Mouse (Mus musculus): ENCODE measurements around the gene Osbpl10. TPM values are rescaled to one million over a fixed set of nuclear protein-coding genes. Genes with fewer than 3 reads are reported as not detected.

Osbpl10 gene
- polyA plus RNA-seq, 1 experiment = 7.0 TPM

DNA sequence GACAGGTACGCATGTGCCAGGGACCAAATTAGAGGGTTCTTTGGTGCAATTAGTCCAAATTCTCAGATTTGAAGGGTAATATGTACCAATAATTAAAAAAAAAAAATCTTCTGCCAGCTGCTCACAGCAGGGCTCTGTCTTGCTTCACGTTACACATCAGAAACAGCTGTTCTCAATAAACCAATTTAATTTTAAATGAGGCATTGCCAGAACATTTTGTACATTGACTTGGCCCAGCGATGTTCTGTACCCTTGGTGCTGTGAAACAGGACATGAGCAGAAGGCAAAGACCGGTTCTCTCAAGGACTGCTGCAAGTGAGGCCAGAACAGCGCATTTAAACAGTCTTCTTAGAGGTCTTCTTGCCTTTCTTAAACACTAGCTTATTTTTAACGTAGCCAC is 265.3 kb downstream of the Osbpl10 start:
- no peak for TF ChIP-seq CTCF (conservative IDR thresholded peaks at IDR 0.05; ENCODE audit: insufficient read depth, insufficient read length, low read depth, low read length)
- no peak for TF ChIP-seq POLR2A (IDR thresholded peaks at IDR 0.05; ENCODE audit: low read depth, low read length)
- peaks cover 3% of the 10 kb centered on the region; the same call in 1 of the 2 replicates for H3K36me3 ChIP-seq (ENCODE audit: control insufficient read depth, insufficient read depth, low read length)
- H3K27ac ChIP-seq (ENCODE audit: insufficient read depth, low read depth, low read length) = no peak overlapping the region
- no peak for DNase-seq
- no peak overlapping the region for H3K4me3 ChIP-seq (ENCODE audit: insufficient read depth, low read depth, low read length)
- H3K27me3 ChIP-seq (replicated peaks; ENCODE audit: control insufficient read depth, insufficient read depth, low read length) = no peaks in the 10 kb centered on the region
- no peaks in the 10 kb centered on the region for H3K4me1 ChIP-seq (ENCODE audit: control insufficient read depth, insufficient read depth, low read length)
- WGBS = 89% methylated on average over 6 of the region's 6 CpGs

DNA sequence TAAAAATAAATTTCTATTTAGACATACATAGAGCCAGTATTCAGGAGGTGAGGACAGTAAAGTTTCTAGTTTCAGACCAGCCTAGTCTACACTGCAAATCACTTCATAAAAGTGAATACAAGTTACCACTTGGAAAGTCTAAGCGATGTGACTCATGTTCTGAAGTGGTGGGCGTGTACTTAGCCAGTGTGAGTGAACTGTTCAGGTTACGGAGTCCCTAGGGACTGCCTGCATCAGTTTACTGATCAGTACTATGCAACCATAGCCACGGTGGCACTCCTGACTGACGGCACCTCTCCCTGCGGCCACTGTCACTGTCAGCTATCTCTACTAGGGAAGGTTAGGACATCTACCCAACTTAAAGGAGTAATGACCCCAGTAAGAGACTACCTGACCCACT is 266.7 kb downstream of the Osbpl10 start:
- Histone ChIP-seq H3K36me3 (ENCODE audit: control insufficient read depth, insufficient read depth, low read length) (peaks cover 3% of the 10 kb centered on the region; the same call in 1 of the 2 replicates), H3K27me3 (replicated peaks; ENCODE audit: control insufficient read depth, insufficient read depth, low read length) (no peaks in the 10 kb centered on the region), H3K4me3 (ENCODE audit: insufficient read depth, low read depth, low read length) (no peak overlapping the region), H3K27ac (ENCODE audit: insufficient read depth, low read depth, low read length) (no peak overlapping the region), H3K4me1 (ENCODE audit: control insufficient read depth, insufficient read depth, low read length) (no peaks in the 10 kb centered on the region)
- TF ChIP-seq POLR2A (IDR thresholded peaks at IDR 0.05; ENCODE audit: low read depth, low read length) (no peak), CTCF (conservative IDR thresholded peaks at IDR 0.05; ENCODE audit: insufficient read depth, insufficient read length, low read depth, low read length) (no peak)
- 89% methylated on average over 6 of the region's 6 CpGs for WGBS
- DNase-seq = no peak

DNA sequence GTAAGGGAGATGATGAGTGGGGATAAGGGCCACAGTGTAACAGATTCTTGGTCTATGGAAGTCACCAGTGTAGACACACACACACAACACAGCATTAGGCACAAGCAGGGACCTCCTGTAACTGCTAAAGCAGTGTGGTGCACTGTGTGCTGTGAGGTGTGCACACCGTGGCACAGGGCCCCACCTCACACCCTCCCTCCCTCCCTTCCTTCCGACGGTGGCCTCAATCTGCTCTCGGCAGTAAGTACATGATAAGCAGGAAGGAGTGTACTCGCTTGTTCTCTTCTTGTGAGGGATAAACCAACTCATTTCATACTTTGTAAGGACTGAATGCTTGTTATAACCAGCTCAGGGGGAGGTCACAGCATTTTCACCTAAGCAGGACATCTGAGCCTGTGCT is 270.8 kb downstream of the Osbpl10 start:
- peaks cover 7% of the 10 kb centered on the region; the same call in 1 of the 2 replicates for H3K36me3 ChIP-seq (ENCODE audit: control insufficient read depth, insufficient read depth, low read length)
- no peak overlapping the region for H3K27ac ChIP-seq (ENCODE audit: insufficient read depth, low read depth, low read length)
- no peak for DNase-seq
- no peaks in the 10 kb centered on the region for H3K4me1 ChIP-seq (ENCODE audit: control insufficient read depth, insufficient read depth, low read length)
- no peaks in the 10 kb centered on the region for H3K27me3 ChIP-seq (replicated peaks; ENCODE audit: control insufficient read depth, insufficient read depth, low read length)
- WGBS = 60% methylated on average over 5 of the region's 5 CpGs
- TF ChIP-seq POLR2A (IDR thresholded peaks at IDR 0.05; ENCODE audit: low read depth, low read length) = no peak
- TF ChIP-seq CTCF (conservative IDR thresholded peaks at IDR 0.05; ENCODE audit: insufficient read depth, insufficient read length, low read depth, low read length) = no peak
- no peak overlapping the region for H3K4me3 ChIP-seq (ENCODE audit: insufficient read depth, low read depth, low read length)

DNA sequence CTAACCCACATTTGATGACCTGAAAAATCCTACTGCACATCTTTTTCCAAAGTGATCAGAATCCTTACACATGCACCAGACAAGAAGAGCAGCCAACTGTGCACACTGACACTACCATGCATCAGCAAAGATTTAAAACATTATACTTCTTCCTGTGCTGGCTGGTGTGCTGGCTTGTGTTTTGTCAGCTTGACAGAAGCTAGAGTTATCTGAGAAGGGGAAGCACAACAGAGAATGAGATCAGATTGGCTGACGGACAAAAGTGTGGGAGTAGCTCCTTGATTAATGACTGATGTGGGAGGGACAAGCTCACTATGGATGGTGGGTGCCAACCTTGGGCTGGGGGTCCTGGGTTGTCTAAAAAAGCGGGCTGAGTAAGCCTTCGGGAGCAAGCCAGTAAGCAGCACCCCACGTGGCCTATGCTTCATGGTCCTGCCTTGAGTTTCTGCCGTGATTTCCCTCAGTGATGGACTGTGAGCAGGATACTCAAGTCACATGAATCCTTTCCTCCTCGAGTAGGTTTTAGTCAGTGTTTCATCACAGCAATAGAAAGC is 279.4 kb downstream of the Osbpl10 start:
- Histone ChIP-seq H3K36me3 (ENCODE audit: control insufficient read depth, insufficient read depth, low read length) (peaks cover 5% of the 10 kb centered on the region; the same call in 1 of the 2 replicates), H3K4me3 (ENCODE audit: insufficient read depth, low read depth, low read length) (no peak overlapping the region), H3K27ac (ENCODE audit: insufficient read depth, low read depth, low read length) (no peak overlapping the region), H3K27me3 (replicated peaks; ENCODE audit: control insufficient read depth, insufficient read depth, low read length) (no peaks in the 10 kb centered on the region), H3K4me1 (ENCODE audit: control insufficient read depth, insufficient read depth, low read length) (no peaks in the 10 kb centered on the region)
- WGBS = 45% methylated on average over 6 of the region's 6 CpGs
- no peak for TF ChIP-seq POLR2A (IDR thresholded peaks at IDR 0.05; ENCODE audit: low read depth, low read length)
- no peak for TF ChIP-seq CTCF (conservative IDR thresholded peaks at IDR 0.05; ENCODE audit: insufficient read depth, insufficient read length, low read depth, low read length)
- DNase-seq = no peak

DNA sequence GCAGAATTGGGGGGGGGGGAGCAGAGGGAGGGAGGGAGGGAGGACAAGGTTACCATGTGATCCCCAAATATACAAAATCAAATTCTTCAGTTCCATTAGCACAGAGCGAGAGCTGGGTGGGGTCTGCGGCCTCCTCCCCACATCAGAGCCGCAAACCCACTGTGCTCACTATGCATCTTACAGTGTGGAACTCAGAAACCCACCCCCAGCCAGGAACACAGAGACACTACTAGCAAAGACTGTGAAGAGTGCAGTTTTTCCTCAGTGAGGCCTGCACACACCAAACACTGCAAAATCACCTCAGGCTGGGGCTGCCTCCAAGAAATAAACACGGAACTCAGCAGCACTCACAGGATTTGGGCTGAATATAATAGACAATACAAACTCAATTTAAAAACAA is 281.5 kb downstream of the Osbpl10 start:
- H3K4me1 ChIP-seq (ENCODE audit: control insufficient read depth, insufficient read depth, low read length) = no peaks in the 10 kb centered on the region
- no peak for DNase-seq
- peaks cover 2% of the 10 kb centered on the region; the same call in 1 of the 2 replicates for H3K36me3 ChIP-seq (ENCODE audit: control insufficient read depth, insufficient read depth, low read length)
- 89% methylated on average over 4 of the region's 4 CpGs for WGBS
- TF ChIP-seq CTCF (conservative IDR thresholded peaks at IDR 0.05; ENCODE audit: insufficient read depth, insufficient read length, low read depth, low read length) (no peak), POLR2A (IDR thresholded peaks at IDR 0.05; ENCODE audit: low read depth, low read length) (no peak)
- no peak overlapping the region for H3K4me3 ChIP-seq (ENCODE audit: insufficient read depth, low read depth, low read length)
- no peak overlapping the region for H3K27ac ChIP-seq (ENCODE audit: insufficient read depth, low read depth, low read length)
- H3K27me3 ChIP-seq (replicated peaks; ENCODE audit: control insufficient read depth, insufficient read depth, low read length) = no peaks in the 10 kb centered on the region

DNA sequence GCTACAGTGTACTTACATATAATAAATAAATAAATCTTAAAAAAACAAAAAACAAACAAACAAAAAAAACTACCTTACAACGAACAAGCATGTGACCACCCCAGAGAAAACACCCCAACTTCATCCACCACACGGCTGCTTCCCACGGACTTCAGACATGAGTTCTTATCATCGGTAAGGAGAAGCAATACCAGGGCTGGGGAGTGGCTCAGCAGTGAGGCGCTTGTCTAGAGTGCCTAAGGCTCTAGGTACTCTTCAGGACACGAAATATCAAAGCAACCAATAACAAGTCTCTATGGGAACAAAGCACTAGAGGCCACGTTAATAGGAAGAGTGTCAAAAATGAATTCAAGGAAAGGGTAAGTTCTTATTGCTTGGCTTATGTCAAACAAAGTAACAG is 282.1 kb downstream of the Osbpl10 start:
- Histone ChIP-seq H3K27me3 (replicated peaks; ENCODE audit: control insufficient read depth, insufficient read depth, low read length) (no peaks in the 10 kb centered on the region), H3K4me1 (ENCODE audit: control insufficient read depth, insufficient read depth, low read length) (no peaks in the 10 kb centered on the region), H3K4me3 (ENCODE audit: insufficient read depth, low read depth, low read length) (no peak overlapping the region), H3K36me3 (ENCODE audit: control insufficient read depth, insufficient read depth, low read length) (no peaks in the 10 kb centered on the region), H3K27ac (ENCODE audit: insufficient read depth, low read depth, low read length) (no peak overlapping the region)
- TF ChIP-seq POLR2A (IDR thresholded peaks at IDR 0.05; ENCODE audit: low read depth, low read length) (no peak), CTCF (conservative IDR thresholded peaks at IDR 0.05; ENCODE audit: insufficient read depth, insufficient read length, low read depth, low read length) (no peak)
- DNase-seq = no peak
- 91% methylated on average over 7 of the region's 7 CpGs for WGBS

DNA sequence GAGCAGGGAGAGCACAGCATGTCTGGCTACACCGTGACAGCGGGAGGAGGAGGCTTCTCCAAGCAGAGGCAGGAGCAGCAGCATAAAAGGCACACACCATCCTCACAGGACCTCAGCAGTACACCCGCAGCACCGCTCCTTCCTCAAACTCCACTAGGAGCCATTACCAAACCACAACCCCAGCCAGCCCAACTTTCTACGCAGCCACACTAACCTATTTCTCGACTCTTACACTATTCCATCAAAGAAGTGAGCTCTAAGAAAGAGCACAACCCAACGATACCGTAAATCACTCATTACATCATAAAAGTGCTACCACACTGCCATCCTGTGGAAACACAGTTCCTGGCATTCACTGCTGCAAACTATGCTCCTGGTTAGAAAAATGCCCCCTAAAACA is 283.1 kb downstream of the Osbpl10 start:
- no peaks in the 10 kb centered on the region for H3K27me3 ChIP-seq (replicated peaks; ENCODE audit: control insufficient read depth, insufficient read depth, low read length)
- no peaks in the 10 kb centered on the region; the same call in 1 of the 2 replicates for H3K36me3 ChIP-seq (ENCODE audit: control insufficient read depth, insufficient read depth, low read length)
- WGBS = 62% methylated on average over 8 of the region's 8 CpGs
- DNase-seq = no peak
- TF ChIP-seq CTCF (conservative IDR thresholded peaks at IDR 0.05; ENCODE audit: insufficient read depth, insufficient read length, low read depth, low read length) = no peak
- no peak for TF ChIP-seq POLR2A (IDR thresholded peaks at IDR 0.05; ENCODE audit: low read depth, low read length)
- no peak overlapping the region for H3K4me3 ChIP-seq (ENCODE audit: insufficient read depth, low read depth, low read length)
- no peak overlapping the region for H3K27ac ChIP-seq (ENCODE audit: insufficient read depth, low read depth, low read length)
- H3K4me1 ChIP-seq (ENCODE audit: control insufficient read depth, insufficient read depth, low read length) = no peaks in the 10 kb centered on the region
